Mouse (Mus musculus): ENCODE measurements around the gene Cyp2c29.
"Not testable (repeated sequence)": the region's sequence is repeated elsewhere in the genome, so short reads cannot be mapped to it uniquely, and the experiment has no call there.

Cyp2c29 gene

GRCm38 (mm10) chr19:39269105-39269504 lies at the start of gene Cyp2c29:
TSS of gene Cyp2c29 (plus strand) at chr19:39269405.
- not testable (repeated sequence) for DNase-seq (ENCODE audit: low spot score in 2 of 2)

- DNase-seq (ENCODE audit: low spot score in 2 of 2), result not testable (repeated sequence)
Measured at GRCm38 (mm10) chr19:39267036-39267435, 2.2 kb upstream of the Cyp2c29 start.

GRCm38 (mm10) chr19:39282801-39283200 lies 13.6 kb downstream of the Cyp2c29 start:
- no peak for DNase-seq (ENCODE audit: low spot score in 2 of 2)

- no peak for DNase-seq (ENCODE audit: low spot score in 2 of 2)
Measured at GRCm38 (mm10) chr19:39285637-39286036, 16.4 kb downstream of the Cyp2c29 start.

- DNase-seq (ENCODE audit: low spot score in 2 of 2), result no peak
Measured at GRCm38 (mm10) chr19:39286825-39287224, 17.6 kb downstream of the Cyp2c29 start.

GRCm38 (mm10) chr19:39288978-39289377 lies 19.8 kb downstream of the Cyp2c29 start:
- no peak for DNase-seq (ENCODE audit: low spot score in 2 of 2)
